Mouse (Mus musculus): ENCODE results near the gene Tns4.

Tns4 gene

GRCm38 (mm10) chr11:99044306-99044705 lies 44.8 kb downstream of the Tns4 start:
- no peak for DNase-seq

- DNase-seq: no peak
These were observed 45.5 kb downstream of the Tns4 start for GRCm38 (mm10) chr11:99043632-99044031.

GRCm38 (mm10) chr11:99042834-99043431 lies 46.2 kb downstream of the Tns4 start:
- no peak for DNase-seq

- no peak for DNase-seq
These were observed 47.0 kb downstream of the Tns4 start for GRCm38 (mm10) chr11:99041841-99042780.

- DNase-seq: peak; percentile 67
These were observed 47.9 kb downstream of the Tns4 start, which contains the start of gene Igfbp4 for GRCm38 (mm10) chr11:99041051-99041729. Gene Igfbp4 (plus strand): TSS chr11:99041244.

GRCm38 (mm10) chr11:99040346-99040974 lies 48.6 kb downstream of the Tns4 start:
- DNase-seq: peak; percentile 43

GRCm38 (mm10) chr11:99039782-99040181 lies 49.3 kb downstream of the Tns4 start:
- DNase-seq: peak; percentile 75

GRCm38 (mm10) chr11:99036254-99036653 lies 52.9 kb downstream of the Tns4 start:
- no peak for DNase-seq

- no peak for DNase-seq
These were observed 53.8 kb downstream of the Tns4 start for GRCm38 (mm10) chr11:99035350-99035749.

GRCm38 (mm10) chr11:99026899-99027440 lies 62.1 kb downstream of the Tns4 start:
- no peak for DNase-seq

GRCm38 (mm10) chr11:99025878-99026277 lies 63.2 kb downstream of the Tns4 start:
- no peak for DNase-seq

GRCm38 (mm10) chr11:99024468-99025134 lies 64.5 kb downstream of the Tns4 start:
- no peak for DNase-seq

GRCm38 (mm10) chr11:99023500-99024467 lies 65.3 kb downstream of the Tns4 start, which contains the start of gene Top2a:
Gene Top2a (minus strand): TSS chr11:99024189.
- peak; percentile 61 for DNase-seq

- DNase-seq: no peak
These were observed 66.0 kb downstream of the Tns4 start for GRCm38 (mm10) chr11:99023094-99023493.

GRCm38 (mm10) chr11:99022384-99022933 lies 66.6 kb downstream of the Tns4 start:
- no peak for DNase-seq

- DNase-seq: no peak
These were observed 69.3 kb downstream of the Tns4 start for GRCm38 (mm10) chr11:99019844-99020243.
